Mouse (Mus musculus) embryonic fibroblast, embryonic 13.5 days (primary cell): ENCODE results near the gene Slc29a1.

ENCODE experiments used
- CTCF ChIP-seq: IDR thresholded peaks from 2 replicates; pipeline ENCODE4 v1.5.1; 2011; ENCODE audit warnings: mild to moderate bottlenecking, control low read depth, low read length, moderate library complexity, borderline replicate concordance; ENCODE audit not compliant: insufficient read depth
- POLR2A ChIP-seq: IDR thresholded peaks from 2 replicates; pipeline ENCODE4 v1.6.1; 2011; ENCODE audit warnings: low read depth, mild to moderate bottlenecking, control low read depth, low read length, moderate library complexity

DNA sequence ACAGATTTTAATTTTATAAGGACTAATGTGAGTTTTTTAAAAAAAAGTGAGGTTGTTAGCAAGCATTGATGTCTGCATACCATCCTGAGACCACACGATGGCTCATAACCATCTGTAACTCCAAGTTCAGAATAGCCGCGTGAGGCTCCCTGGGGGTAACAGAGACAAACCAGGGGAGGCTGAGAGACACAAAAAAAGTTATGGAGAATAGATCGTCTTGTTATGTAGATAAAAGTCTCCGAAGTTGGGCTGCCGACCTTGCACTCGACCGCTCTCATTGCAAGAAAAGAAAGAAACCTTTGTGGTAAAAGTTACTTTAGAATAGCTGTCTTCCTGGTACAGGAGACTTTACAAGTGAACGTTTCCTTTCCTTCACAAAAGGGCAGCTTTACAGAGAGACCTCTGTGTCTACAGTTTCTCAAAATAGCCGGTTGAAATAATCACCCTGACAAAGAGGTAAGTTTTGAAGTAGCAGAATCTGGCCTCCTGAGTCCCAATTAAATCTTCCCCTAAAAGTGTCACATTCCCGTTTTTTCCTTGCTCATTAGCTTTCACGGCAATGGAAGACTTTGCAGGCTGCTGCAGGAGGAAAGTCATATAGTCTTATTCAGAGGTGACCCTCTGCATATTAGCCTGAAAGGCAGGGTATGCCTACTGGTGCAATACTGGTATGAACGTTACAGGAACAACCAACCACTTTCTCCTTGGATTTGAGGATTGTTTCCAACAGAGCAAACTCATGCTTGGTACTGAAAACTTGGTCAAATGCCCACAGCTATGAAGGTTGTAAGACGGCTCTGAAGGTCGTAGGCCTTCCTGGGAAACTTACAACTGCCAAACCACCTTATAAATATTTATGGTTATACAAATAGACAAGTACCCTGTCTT lies 7.8 kb upstream of the Slc29a1 start:
- TF ChIP-seq CTCF (no peak), POLR2A (no peak)
